Mouse (Mus musculus): ENCODE results near the gene Tspan18.

Tspan18 gene

GRCm38 (mm10) chr2:93163317-93163716, 171.0 kb downstream of the Tspan18 start:
- DNase-seq (ENCODE audit: low read depth, low spot score) = no peak

GRCm38 (mm10) chr2:93162791-93163190, 171.5 kb downstream of the Tspan18 start:
- DNase-seq (ENCODE audit: low read depth, low spot score) = no peak

- no peak for DNase-seq (ENCODE audit: low read depth, low spot score)
These were observed 172.2 kb downstream of the Tspan18 start for GRCm38 (mm10) chr2:93161914-93162664.

GRCm38 (mm10) chr2:93160467-93161035, 173.8 kb downstream of the Tspan18 start:
- DNase-seq (ENCODE audit: low read depth, low spot score) = no peak

- DNase-seq (ENCODE audit: low read depth, low spot score) = no peak
These were observed 179.7 kb downstream of the Tspan18 start for GRCm38 (mm10) chr2:93154486-93155032.

- DNase-seq (ENCODE audit: low read depth, low spot score) = no peak
These were observed 180.5 kb downstream of the Tspan18 start for GRCm38 (mm10) chr2:93153833-93154232.

GRCm38 (mm10) chr2:93152883-93153491, 181.3 kb downstream of the Tspan18 start:
- DNase-seq (ENCODE audit: low read depth, low spot score) = no peak

- DNase-seq (ENCODE audit: low read depth, low spot score) = no peak
These were observed 182.1 kb downstream of the Tspan18 start for GRCm38 (mm10) chr2:93152191-93152601.
